Mouse (Mus musculus) limb, embryonic 13.5 days (tissue): ENCODE results near the gene Zkscan17. TPM values are rescaled to one million over a fixed set of nuclear protein-coding genes. Genes with fewer than 3 reads are reported as not detected.

Source experiments
- ATAC-seq: fragments of 200-750 bp; cut with Nextera tagmentation; 2 replicates; pipeline ENCODE4 v1.8.0; 2017; ENCODE audit warnings: low read depth, moderate number of reproducible peaks, moderate TSS enrichment; ENCODE audit not compliant: low FRiP score
- H3K27ac ChIP-seq: fragments of 300-500 bp; sonication (generic); 2 replicates; pipeline ENCODE4 v1.5.1; 2015; ENCODE audit warnings: inconsistent platforms, mild to moderate bottlenecking, moderate library complexity
- H3K27me3 ChIP-seq: fragments of 300-500 bp; sonication (generic); 2 replicates; pipeline ENCODE4 v1.6.1; 2015; ENCODE audit warnings: mild to moderate bottlenecking, inconsistent platforms
- H3K36me3 ChIP-seq: fragments of 300-500 bp; sonication (generic); 2 replicates; pipeline ENCODE4 v1.6.1; 2015; ENCODE audit warnings: inconsistent platforms, mild to moderate bottlenecking, moderate library complexity
- H3K4me1 ChIP-seq: fragments of 300-500 bp; sonication (generic); 2 replicates; pipeline ENCODE4 v1.6.1; 2015; ENCODE audit warnings: inconsistent platforms
- H3K4me2 ChIP-seq: fragments of 300-500 bp; sonication (generic); replicated peaks from 2 replicates; pipeline ENCODE4 v1.6.1; 2015; ENCODE audit warnings: inconsistent platforms, mild to moderate bottlenecking, moderate library complexity
- H3K4me3 ChIP-seq: fragments of 300-500 bp; sonication (generic); 2 replicates; pipeline ENCODE4 v1.5.1; 2015; ENCODE audit warnings: moderate library complexity, mild to moderate bottlenecking, inconsistent platforms
- H3K9ac ChIP-seq: fragments of 300-500 bp; sonication (generic); 2 replicates; pipeline ENCODE4 v1.6.1; 2015; ENCODE audit warnings: mild to moderate bottlenecking, inconsistent platforms
- H3K9me3 ChIP-seq: fragments of 300-500 bp; sonication (generic); 2 replicates; pipeline ENCODE4 v1.6.1; 2016; ENCODE audit warnings: inconsistent platforms
- whole genome bisulfite sequencing: fragments of 180-500 bp; shearing (Covaris S2); methylation state at CpG from one replicate; pipeline ENCODE4 v1.1.7; 2015; 5-methylcytosine and 5-hydroxymethylcytosine counted together
- polyA plus RNA-seq: library from polyadenylated mRNA; unstranded; fragments of >200 nt; fragmentation: Nextera tagmentation; extraction: Ambion mirVana; gene quantifications from 2 replicates; pipeline ENCODE4 v1.2.1, GENCODE M21; 2015

The Zkscan17 gene
- polyA plus RNA-seq, 1 experiment from 2014 or later: 26.8 TPM

- Histone ChIP-seq H3K4me3 (no peak overlapping the region), H3K9ac (no peak overlapping the region), H3K4me2 (no peak overlapping the region), H3K9me3 (peaks cover 9% of the 10 kb centered on the region), H3K27ac (no peak overlapping the region), H3K4me1 (0 out of 2 replicates have a peak, but pooled peaks cover 3% of the 10 kb centered on the region), H3K36me3 (peaks cover 72% of the 10 kb centered on the region), H3K27me3 (no peaks in the 10 kb centered on the region)
- WGBS: 96% methylated on average over 12 of the region's 12 CpGs
- ATAC-seq: no peak
Measured at GRCm38 (mm10) chr11:59437954-59438353, 88.6 kb downstream of the Zkscan17 start.

Other genes with a start within 250 kb of the Zkscan17 start
- 2.6 and 3.1 TPM in 2 replicates for gene Wnt3a, start 236.0 kb downstream of the Zkscan17 start, polyA plus RNA-seq
- 8.1 and 8.9 TPM in 2 replicates for gene Wnt9a, start 219.8 kb downstream of the Zkscan17 start, polyA plus RNA-seq
- gene Prss38, start 151.1 kb downstream of the Zkscan17 start, polyA plus RNA-seq: 0.11 TPM in 1 of 2 replicates, not detected in the other
- 16.5 and 18.5 TPM in 2 replicates for gene Jmjd4, start 76.7 kb downstream of the Zkscan17 start, polyA plus RNA-seq
- 149 TPM in 2 replicates for gene Snap47, start 75.6 kb downstream of the Zkscan17 start, polyA plus RNA-seq
- gene Zfp867, start 54.3 kb downstream of the Zkscan17 start, polyA plus RNA-seq: 10.8 and 11.0 TPM in 2 replicates
- gene Nlrp3, start 14.8 kb upstream of the Zkscan17 start, polyA plus RNA-seq: 0.19 and 0.34 TPM in 2 replicates
- gene Olfr222, start 49.5 kb upstream of the Zkscan17 start, polyA plus RNA-seq: not detected in 2 replicates
- gene Olfr223, start 66.5 kb upstream of the Zkscan17 start, polyA plus RNA-seq: not detected in 2 replicates
- gene Mprip, start 134.6 kb upstream of the Zkscan17 start, polyA plus RNA-seq: 40.7 and 44.4 TPM in 2 replicates